Mouse (Mus musculus): ENCODE data around the gene Hipk2.

Hipk2 gene

GRCm38 (mm10) chr6:38785747-38786146 lies 90.2 kb downstream of the Hipk2 start:
- no peak for DNase-seq

- DNase-seq = no peak
Observed at GRCm38 (mm10) chr6:38779411-38779810, 96.6 kb downstream of the Hipk2 start.

- DNase-seq = no peak
Observed at GRCm38 (mm10) chr6:38778887-38779286, 97.1 kb downstream of the Hipk2 start.

- DNase-seq = no peak
Observed at GRCm38 (mm10) chr6:38776000-38776584, 99.9 kb downstream of the Hipk2 start.

- DNase-seq = no peak
Observed at GRCm38 (mm10) chr6:38772836-38773518, 103.0 kb downstream of the Hipk2 start.

- no peak for DNase-seq
Observed at GRCm38 (mm10) chr6:38771061-38771667, 104.8 kb downstream of the Hipk2 start.

- no peak for DNase-seq
Observed at GRCm38 (mm10) chr6:38769627-38770026, 106.3 kb downstream of the Hipk2 start.

- DNase-seq = no peak
Observed at GRCm38 (mm10) chr6:38762588-38763265, 113.2 kb downstream of the Hipk2 start.

- no peak for DNase-seq
Observed at GRCm38 (mm10) chr6:38762006-38762405, 114.0 kb downstream of the Hipk2 start.

- DNase-seq = no peak
Observed at GRCm38 (mm10) chr6:38760911-38761706, 114.9 kb downstream of the Hipk2 start.

GRCm38 (mm10) chr6:38759922-38760620 lies 115.9 kb downstream of the Hipk2 start:
- DNase-seq = no peak

- DNase-seq = no peak
Observed at GRCm38 (mm10) chr6:38759186-38759585, 116.8 kb downstream of the Hipk2 start.

GRCm38 (mm10) chr6:38757597-38757996 lies 118.4 kb downstream of the Hipk2 start:
- no peak for DNase-seq

- no peak for DNase-seq
Observed at GRCm38 (mm10) chr6:38756968-38757367, 119.0 kb downstream of the Hipk2 start.

GRCm38 (mm10) chr6:38755961-38756360 lies 120.0 kb downstream of the Hipk2 start:
- DNase-seq = no peak

- DNase-seq = peak; percentile 24
Observed at GRCm38 (mm10) chr6:38755188-38755587, 120.8 kb downstream of the Hipk2 start.

- peak; percentile 81 for DNase-seq
Observed at GRCm38 (mm10) chr6:38753729-38754128, 122.2 kb downstream of the Hipk2 start.

- DNase-seq = no peak
Observed at GRCm38 (mm10) chr6:38753025-38753424, 122.9 kb downstream of the Hipk2 start.

GRCm38 (mm10) chr6:38752495-38752894 lies 123.5 kb downstream of the Hipk2 start:
- no peak for DNase-seq

GRCm38 (mm10) chr6:38748037-38748436 lies 127.9 kb downstream of the Hipk2 start:
- no peak for DNase-seq

GRCm38 (mm10) chr6:38743351-38743750 lies 132.6 kb downstream of the Hipk2 start:
- no peak for DNase-seq

- DNase-seq = no peak
Observed at GRCm38 (mm10) chr6:38742441-38742840, 133.5 kb downstream of the Hipk2 start.
